ENCODE assay signal across 13 mouse cellular contexts in genomic region chr14:31403556-31403955, GRCm38 (mm10). TPM values are rescaled to one million over a fixed set of nuclear protein-coding genes. Genes with fewer than 3 reads are reported as not detected.
DNase-seq lines count a peak whose midpoint lies in the region; ATAC-seq and TF ChIP-seq lines count a peak whose summit lies in the region.
"Had no signal": no experiment of that assay in that cellular context is flagged by ENCODE, and none has a peak within 500 bp of the region (broad histone marks: within the 10 kb centered on the region; RNA-seq: fewer than 3 reads in every experiment).

No protein-coding gene starts in this region.

- H3K27me3 ChIP-seq in heart, embryonic 12.5 days (replicated peaks) = no peaks in the 10 kb centered on the region
- peaks cover 10% of the 10 kb centered on the region for H3K27me3 ChIP-seq in E14TG2a.4 (ENCODE audit: insufficient read depth, low read length)
- no peaks in the 10 kb centered on the region for H3K27me3 ChIP-seq in liver, embryonic 13.5 days
- H3K27me3 ChIP-seq: midbrain, embryonic 12.5 days had no signal

- no peak for DNase-seq in heart, postnatal 36 days
- peak; percentile 47 for DNase-seq in NIH3T3 (ENCODE audit: low read depth)
- no peak for DNase-seq in liver, embryonic 13.5 days
- DNase-seq in spleen, postnatal 10 days (ENCODE audit: low spot score in 2 of 2) = no peak
- DNase-seq in left cerebral cortex, postnatal 36 days (ENCODE audit: low spot score in 2 of 2) = no peak
- DNase-seq: layer of hippocampus, postnatal 36 days; lung, postnatal 4 days; right cerebral cortex, postnatal 14 days had no signal

- intact Hi-C loops in heart, postnatal 36 days (cut with DNase I) = no loop called here
- intact Hi-C loops in left cerebral cortex, postnatal 36 days (cut with DNase I) = no loop called here

- peaks cover 89% of the 10 kb centered on the region for H3K4me1 ChIP-seq in heart, embryonic 12.5 days (replicated peaks)
- peaks cover 21% of the 10 kb centered on the region for H3K4me1 ChIP-seq in E14TG2a.4 (replicated peaks; ENCODE audit: low read depth, low read length)
- H3K4me1 ChIP-seq in liver, embryonic 13.5 days (replicated peaks) = peaks cover 82% of the 10 kb centered on the region
- H3K4me1 ChIP-seq: midbrain, embryonic 12.5 days had no signal

- H3K27ac ChIP-seq in heart, embryonic 12.5 days (ENCODE audit: poor library complexity, severe bottlenecking) = peak overlapping the region; percentile 72
- H3K27ac ChIP-seq in liver, embryonic 13.5 days = peak overlapping the region; percentile 86
- H3K27ac ChIP-seq: forebrain, embryonic 10.5 days; midbrain, embryonic 12.5 days had no signal

- peak overlapping the region; percentile 53 for H3K4me2 ChIP-seq in heart, embryonic 12.5 days
- H3K4me2 ChIP-seq in liver, embryonic 13.5 days = peak overlapping the region; percentile 66
- H3K4me2 ChIP-seq: midbrain, embryonic 12.5 days had no signal

- no peak for ATAC-seq in heart, embryonic 12.5 days (ENCODE audit: insufficient number of reproducible peaks, low FRiP score)
- ATAC-seq in liver, embryonic 13.5 days (ENCODE audit: low read depth) = peak; percentile 23
- ATAC-seq: CD4-positive, CD25-positive, alpha-beta regulatory T cell, adult 4 months had no signal

- H3K36me3 ChIP-seq in heart, embryonic 12.5 days = no peaks in the 10 kb centered on the region
- H3K36me3 ChIP-seq in E14TG2a.4 (ENCODE audit: insufficient read depth, low read length) = no peaks in the 10 kb centered on the region
- H3K36me3 ChIP-seq in liver, embryonic 13.5 days = no peaks in the 10 kb centered on the region
- H3K36me3 ChIP-seq: midbrain, embryonic 12.5 days had no signal

- WGBS in heart, embryonic 12.5 days = 18% methylated on average over 9 of the region's 9 CpGs
- 65% methylated on average over 9 of the region's 9 CpGs for WGBS in liver, embryonic 13.5 days (ENCODE audit: insufficient replicate concordance)

- H3K4me3 ChIP-seq in heart, embryonic 12.5 days = no peak overlapping the region
- 0 out of 2 replicates have a peak overlapping the region, but pooled peaks have one; percentile 4 for H3K4me3 ChIP-seq in E14TG2a.4 (replicated peaks; ENCODE audit: low read length)
- H3K4me3 ChIP-seq in liver, embryonic 13.5 days (replicated peaks) = 0 out of 2 replicates have a peak overlapping the region, but pooled peaks have one; percentile 27
- H3K4me3 ChIP-seq: forebrain, embryonic 10.5 days; midbrain, embryonic 12.5 days had no signal

- TF ChIP-seq CTCF in E14TG2a.4 (conservative IDR thresholded peaks at IDR 0.05; ENCODE audit: low read length) = no peak

- no peak overlapping the region for H3K9ac ChIP-seq in heart, embryonic 12.5 days
- H3K9ac ChIP-seq in liver, embryonic 13.5 days = peak overlapping the region; percentile 31
- H3K9ac ChIP-seq: midbrain, embryonic 12.5 days had no signal

- H3K9me3 ChIP-seq in heart, embryonic 12.5 days (replicated peaks) = no peaks in the 10 kb centered on the region
- no peaks in the 10 kb centered on the region for H3K9me3 ChIP-seq in E14TG2a.4 (ENCODE audit: low read length)
- no peaks in the 10 kb centered on the region for H3K9me3 ChIP-seq in liver, embryonic 13.5 days (replicated peaks)
- H3K9me3 ChIP-seq: forebrain, embryonic 10.5 days; midbrain, embryonic 12.5 days had no signal

RNA-seq across cellular contexts. Expression of gene Sh3bp5, which starts 32.3 kb away (rescaled TPM):
- 29.9 and 30.2 TPM in 2 replicates for polyA plus RNA-seq in heart, embryonic 12.5 days (2016; fragmentation: Nextera tagmentation; extraction: Ambion mirVana)
- total RNA-seq in heart, postnatal 36 days (2021) = 10 to 100 TPM; 56.4 to 60.6 TPM
- polyA plus RNA-seq in liver, embryonic 13.5 days (2015; fragmentation: Nextera tagmentation; extraction: Ambion mirVana) = 13.3 and 16.2 TPM in 2 replicates
- 10 to 100 TPM; 60.1 to 60.2 TPM for total RNA-seq in left cerebral cortex, postnatal 36 days (2021)
